Comparison of ENCODE assay signal across 9 mouse cellular contexts in genomic region chr2:37380189-37380588, GRCm38 (mm10). TPM values are rescaled to one million over a fixed set of nuclear protein-coding genes. Genes with fewer than 3 reads are reported as not detected.
DNase-seq lines count a peak whose midpoint lies in the region; ATAC-seq and TF ChIP-seq lines count a peak whose summit lies in the region.
"Had no signal": no experiment of that assay in that cellular context is flagged by ENCODE, and none has a peak within 500 bp of the region (broad histone marks: within the 10 kb centered on the region; RNA-seq: fewer than 3 reads in every experiment).

No protein-coding gene starts in this region.

- no peak for TF ChIP-seq POLR2A in heart, adult 2 months (IDR thresholded peaks at IDR 0.05; ENCODE audit: insufficient read depth, low read depth, low read length)
- TF ChIP-seq POLR2A in small intestine, adult 2 months (IDR thresholded peaks at IDR 0.05; ENCODE audit: low read depth, low read length) = no peak

- TF ChIP-seq EP300 in heart, adult 2 months (IDR thresholded peaks at IDR 0.05; ENCODE audit: insufficient read depth, low read depth, low read length) = no peak

- H3K36me3 ChIP-seq in heart, adult 2 months (ENCODE audit: control insufficient read depth, insufficient read depth, low read length) = peaks cover 2% of the 10 kb centered on the region
- H3K36me3 ChIP-seq in small intestine, adult 2 months (ENCODE audit: control insufficient read depth, insufficient read depth, low read length) = peaks cover 38% of the 10 kb centered on the region

- intact Hi-C loops in heart, adult 2 months (cut with DNase I) = loop anchor here (2.0 to 10.0 kb wide), 2 partner anchors 105 to 395 kb away; partner anchors contain the start of gene Crb2

- H3K79me2 ChIP-seq in heart, adult 2 months (replicated peaks; ENCODE audit: control insufficient read depth, insufficient read depth, low read length) = no peaks in the 10 kb centered on the region

- TF ChIP-seq CTCF in heart, adult 2 months (IDR thresholded peaks at IDR 0.05) = peak; percentile 82
- TF ChIP-seq CTCF in small intestine, adult 2 months (IDR thresholded peaks at IDR 0.05; ENCODE audit: extremely low read depth, insufficient read length, insufficient replicate concordance, low read depth, low read length) = peak; percentile 56; the same call in 1 of the 2 replicates

- H3K4me1 ChIP-seq in heart, adult 2 months (ENCODE audit: control insufficient read depth, insufficient read depth, low read length) = no peaks in the 10 kb centered on the region
- H3K4me1 ChIP-seq in small intestine, adult 2 months (ENCODE audit: control insufficient read depth, insufficient read depth, insufficient read length, low read length) = no peaks in the 10 kb centered on the region

- 66% methylated on average over 2 of the region's 2 CpGs for WGBS in heart, adult 2 months
- 61% methylated on average over 2 of the region's 2 CpGs for WGBS in small intestine, adult 2 months

- H3K4me3 ChIP-seq in heart, adult 2 months = no peak overlapping the region
- no peak overlapping the region for H3K4me3 ChIP-seq in small intestine, adult 2 months (ENCODE audit: low read depth, low read length)

- H3K9ac ChIP-seq in heart, adult 2 months (ENCODE audit: low read depth, low read length) = no peak overlapping the region

- peak; percentile 95 for ATAC-seq in megakaryocyte, adult 5-6 weeks (ENCODE audit: poor library complexity, severe bottlenecking)

- peak; percentile 26 to 30 for DNase-seq in heart, adult 2 months
- no peak for DNase-seq in heart, adult 11 months
- DNase-seq in MN1 (ENCODE audit: low spot score) = peak; percentile 69
- peak; percentile 48 for DNase-seq in cerebellum, adult 9-11 months
- peak; percentile 11 for DNase-seq in gastrocnemius, postnatal 25 days
- peak; percentile 53 for DNase-seq in layer of hippocampus, adult 9-10 months (ENCODE audit: low spot score)

- H3K27ac ChIP-seq in heart, adult 2 months = no peak overlapping the region
- no peak overlapping the region for H3K27ac ChIP-seq in small intestine, adult 2 months (ENCODE audit: insufficient read depth, low read depth, low read length)

- no peaks in the 10 kb centered on the region for H3K27me3 ChIP-seq in heart, adult 2 months (ENCODE audit: control insufficient read depth, insufficient read depth, low read length)
- H3K27me3 ChIP-seq in small intestine, adult 2 months (ENCODE audit: control insufficient read depth, insufficient read depth, low read length) = no peaks in the 10 kb centered on the region

RNA-seq across cellular contexts. Expression of gene Pdcl, which starts 21.1 kb away (rescaled TPM):
- total RNA-seq in heart, adult 2 months (2021) = 10 to 100 TPM; 18.1 to 18.9 TPM
- 7.6 and 16.5 TPM in 2 replicates for polyA plus RNA-seq in heart, adult 2 months (2012; rRNA removed)
- total RNA-seq in gastrocnemius, postnatal 25 days (2021) = 10 to 100 TPM; 11.3 to 12.7 TPM
- 17.6 and 23.0 TPM in 2 replicates for total RNA-seq in megakaryocyte, adult 5-6 weeks (2015)
- total RNA-seq in megakaryocyte, adult 5-6 weeks (2017) = 75.0 and 84.4 TPM in 2 replicates
- 3.0 and 5.5 TPM in 2 replicates for polyA plus RNA-seq in small intestine, adult 2 months (2012; rRNA removed)

RNA-seq across cellular contexts. Expression of gene Rc3h2, which starts 42.5 kb away (rescaled TPM):
- 10 to 100 TPM; 28.2 to 35.0 TPM for total RNA-seq in heart, adult 2 months (2021)
- polyA plus RNA-seq in heart, adult 2 months (2012; rRNA removed) = 5.9 and 12.8 TPM in 2 replicates
- total RNA-seq in gastrocnemius, postnatal 25 days (2021) = 10 to 100 TPM; 33.4 to 40.7 TPM
- total RNA-seq in megakaryocyte, adult 5-6 weeks (2015) = 30.6 and 31.1 TPM in 2 replicates
- total RNA-seq in megakaryocyte, adult 5-6 weeks (2017) = 37.3 and 42.5 TPM in 2 replicates
- 1.4 and 2.7 TPM in 2 replicates for polyA plus RNA-seq in small intestine, adult 2 months (2012; rRNA removed)

RNA-seq across cellular contexts. Expression of gene Olfr368, which starts 53.9 kb away (rescaled TPM):
- total RNA-seq in heart, adult 2 months (2021) = not detected
- polyA plus RNA-seq in heart, adult 2 months (2012; rRNA removed) = not detected in 2 replicates
- total RNA-seq in gastrocnemius, postnatal 25 days (2021) = not detected
- total RNA-seq in megakaryocyte, adult 5-6 weeks (2015) = not detected in 2 replicates
- total RNA-seq in megakaryocyte, adult 5-6 weeks (2017) = not detected in 2 replicates
- polyA plus RNA-seq in small intestine, adult 2 months (2012; rRNA removed) = not detected in 2 replicates
- polyA plus RNA-seq: liver, embryonic 16.5 days had no signal
